Mouse (Mus musculus): ENCODE measurements at regions not wholly inside any gene's neighbourhood (a gene's known extent, or its start where the extent isn't known, plus 50 kb on each side); places are given as distances from the start of the nearest gene placed in this dataset.

DNA sequence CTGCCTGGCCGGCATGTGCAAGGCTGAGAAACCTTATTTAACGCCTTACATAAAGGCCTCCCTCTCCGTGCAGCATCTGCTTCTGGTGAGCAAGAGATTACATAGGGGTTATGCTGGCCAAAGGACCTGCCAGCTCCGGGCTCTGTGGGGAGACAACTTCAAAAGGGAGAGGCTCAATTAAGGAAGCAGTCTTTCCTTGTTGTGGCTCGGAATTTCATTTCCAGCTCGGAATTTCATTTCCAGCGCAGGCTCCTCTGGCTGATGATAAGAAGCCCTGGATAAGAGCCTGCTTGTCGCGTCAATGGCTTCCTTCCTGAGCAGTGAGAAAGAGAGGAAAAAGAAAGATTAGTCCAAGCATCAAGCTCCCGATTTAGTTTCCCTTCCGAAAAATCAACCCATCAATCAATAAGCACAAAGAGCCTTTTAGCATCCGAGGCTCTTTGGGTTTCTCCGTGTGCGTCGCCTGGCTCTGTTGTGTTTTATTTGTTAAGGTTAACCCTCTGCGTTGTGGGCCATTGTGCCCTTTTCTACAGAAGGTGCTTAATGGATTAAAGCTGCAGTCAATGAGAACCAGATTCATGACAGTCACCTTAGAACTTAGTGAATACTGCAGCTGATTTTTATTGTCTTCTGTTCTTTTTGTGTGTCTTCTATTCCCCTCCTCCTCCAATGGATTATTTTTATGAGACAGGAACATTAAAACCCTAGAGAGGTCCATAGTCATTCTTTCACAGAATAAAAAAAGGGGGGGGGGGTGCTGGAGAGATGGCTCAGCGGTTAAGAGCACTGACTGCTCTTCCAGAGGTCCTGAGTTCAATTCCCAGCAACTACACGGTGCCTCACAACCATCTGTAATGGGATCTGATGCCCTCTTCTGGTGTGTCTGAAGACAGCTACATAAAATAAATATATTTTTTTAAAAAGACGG lies 218.3 kb downstream of the Myo1b start:
- TF ChIP-seq CTCF (IDR thresholded peaks at IDR 0.05; ENCODE audit: control insufficient read depth, insufficient read depth, low read length) (no peak), POLR2A (IDR thresholded peaks at IDR 0.05; ENCODE audit: borderline replicate concordance, control insufficient read depth, low read depth, low read length) (no peak)
- H3K4me1 ChIP-seq (ENCODE audit: control insufficient read depth, insufficient read depth, low read length): no peaks in the 10 kb centered on the region
- H3K27ac ChIP-seq (ENCODE audit: control insufficient read depth, insufficient read depth, low read depth, low read length, poor library complexity): no peak overlapping the region
- WGBS: 45% methylated on average over 19 of the region's 19 CpGs
- H3K4me3 ChIP-seq (replicated peaks; ENCODE audit: control insufficient read depth, low read depth, low read length): no peak overlapping the region

DNA sequence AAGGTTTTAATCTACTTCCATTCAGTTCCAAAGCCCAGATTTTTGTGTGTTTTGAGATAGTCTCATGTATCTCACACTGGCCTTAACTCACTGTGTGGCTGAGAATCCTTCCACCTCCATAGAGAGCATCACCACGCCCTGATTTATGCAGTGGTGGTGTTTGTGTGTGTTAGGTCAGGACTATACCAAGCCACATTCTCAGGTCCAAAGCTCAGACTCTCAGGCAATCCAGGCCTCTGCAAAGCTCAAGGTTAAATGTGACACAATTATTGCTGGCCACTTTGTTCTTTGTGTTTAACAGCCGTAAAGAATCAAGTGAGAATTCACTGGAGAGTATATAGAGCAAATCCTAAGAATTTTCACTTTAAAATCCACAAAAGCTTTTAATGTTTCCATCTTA lies 218.2 kb upstream of the Nabp1 start:
- TF ChIP-seq POLR2A (IDR thresholded peaks at IDR 0.05; ENCODE audit: borderline replicate concordance, control insufficient read depth, low read depth, low read length): no peak
- no peak for TF ChIP-seq CTCF (IDR thresholded peaks at IDR 0.05; ENCODE audit: control insufficient read depth, insufficient read depth, low read length)
- 78% methylated on average over 2 of the region's 2 CpGs for WGBS
- Histone ChIP-seq H3K27ac (ENCODE audit: control insufficient read depth, insufficient read depth, low read depth, low read length, poor library complexity) (no peak overlapping the region), H3K4me1 (ENCODE audit: control insufficient read depth, insufficient read depth, low read length) (no peaks in the 10 kb centered on the region), H3K4me3 (replicated peaks; ENCODE audit: control insufficient read depth, low read depth, low read length) (no peak overlapping the region)

- WGBS: 95% methylated on average over 10 of the region's 10 CpGs
- no peak overlapping the region for H3K4me3 ChIP-seq (replicated peaks; ENCODE audit: control insufficient read depth, low read depth, low read length)
- TF ChIP-seq CTCF (IDR thresholded peaks at IDR 0.05; ENCODE audit: control insufficient read depth, insufficient read depth, low read length) (no peak), POLR2A (IDR thresholded peaks at IDR 0.05; ENCODE audit: borderline replicate concordance, control insufficient read depth, low read depth, low read length) (no peak)
- H3K4me1 ChIP-seq (ENCODE audit: control insufficient read depth, insufficient read depth, low read length): no peaks in the 10 kb centered on the region
- no peak overlapping the region for H3K27ac ChIP-seq (ENCODE audit: control insufficient read depth, insufficient read depth, low read depth, low read length, poor library complexity)
These were observed 212.7 kb upstream of the Nabp1 start for GRCm38 (mm10) chr1:51690878-51691277.

DNA sequence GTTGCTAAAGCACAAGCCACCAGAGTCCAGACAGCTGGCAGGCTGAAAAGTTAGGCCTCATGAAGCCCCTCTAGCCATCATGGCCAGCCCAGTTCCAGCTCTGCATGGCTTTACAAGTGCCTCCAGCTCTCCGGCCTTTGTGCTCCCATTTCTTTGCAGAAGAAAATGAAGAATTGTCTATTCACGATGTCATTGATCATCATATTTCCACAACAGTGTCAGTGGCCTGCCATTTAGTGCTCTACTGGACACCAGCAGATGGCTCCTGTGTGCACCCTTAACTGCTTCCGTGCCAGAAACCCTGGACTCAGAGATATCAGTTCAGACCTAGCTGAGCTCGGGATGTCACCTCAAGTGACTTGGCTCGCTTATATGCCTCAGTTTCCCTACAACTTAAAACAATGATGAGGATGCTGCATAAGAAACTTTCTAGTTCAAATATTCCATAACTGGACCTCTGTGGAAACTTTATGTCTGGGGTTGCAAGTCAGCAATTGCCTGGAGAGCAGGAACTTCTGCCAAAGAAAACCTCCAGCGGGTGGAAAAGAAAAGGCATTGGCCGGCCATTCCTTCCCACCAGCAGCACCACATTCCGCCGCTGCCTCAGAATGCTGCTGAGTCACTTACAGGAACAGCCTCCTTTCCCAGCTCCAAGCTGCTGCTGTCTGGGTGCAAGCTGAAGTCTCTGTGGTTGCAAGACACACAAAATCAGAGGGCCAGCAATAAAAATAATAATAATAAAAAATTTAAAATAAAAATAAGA lies 211.4 kb upstream of the Nabp1 start:
- no peak for TF ChIP-seq CTCF (IDR thresholded peaks at IDR 0.05; ENCODE audit: control insufficient read depth, insufficient read depth, low read length)
- Histone ChIP-seq H3K27ac (ENCODE audit: control insufficient read depth, insufficient read depth, low read depth, low read length, poor library complexity) (no peak overlapping the region), H3K4me3 (replicated peaks; ENCODE audit: control insufficient read depth, low read depth, low read length) (no peak overlapping the region), H3K4me1 (ENCODE audit: control insufficient read depth, insufficient read depth, low read length) (no peaks in the 10 kb centered on the region)
- 74% methylated on average over 9 of the region's 9 CpGs for WGBS

DNA sequence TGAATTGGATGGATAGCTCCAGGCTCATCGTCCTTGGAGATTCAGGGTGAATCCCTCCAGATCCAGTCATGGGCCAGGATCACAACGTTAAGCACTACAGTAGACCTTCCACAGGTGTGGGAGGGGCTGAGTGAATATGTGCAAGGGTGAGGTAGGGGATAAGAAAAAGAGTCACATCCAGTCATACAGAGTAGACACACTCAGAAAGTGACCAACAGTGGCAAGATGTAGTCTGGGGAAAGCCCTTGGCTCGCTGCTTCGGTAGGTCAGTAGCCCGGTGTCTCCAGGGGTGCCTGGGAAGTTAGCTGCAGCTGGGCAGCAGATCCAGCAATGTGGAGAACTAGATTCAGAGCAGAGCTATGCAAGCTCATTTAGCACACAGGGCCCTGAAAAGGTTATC lies 210.7 kb upstream of the Nabp1 start:
- TF ChIP-seq POLR2A (IDR thresholded peaks at IDR 0.05; ENCODE audit: borderline replicate concordance, control insufficient read depth, low read depth, low read length) (no peak), CTCF (IDR thresholded peaks at IDR 0.05; ENCODE audit: control insufficient read depth, insufficient read depth, low read length) (no peak)
- no peak overlapping the region for H3K27ac ChIP-seq (ENCODE audit: control insufficient read depth, insufficient read depth, low read depth, low read length, poor library complexity)
- no peaks in the 10 kb centered on the region for H3K4me1 ChIP-seq (ENCODE audit: control insufficient read depth, insufficient read depth, low read length)
- H3K4me3 ChIP-seq (replicated peaks; ENCODE audit: control insufficient read depth, low read depth, low read length): no peak overlapping the region
- 80% methylated on average over 5 of the region's 5 CpGs for WGBS

DNA sequence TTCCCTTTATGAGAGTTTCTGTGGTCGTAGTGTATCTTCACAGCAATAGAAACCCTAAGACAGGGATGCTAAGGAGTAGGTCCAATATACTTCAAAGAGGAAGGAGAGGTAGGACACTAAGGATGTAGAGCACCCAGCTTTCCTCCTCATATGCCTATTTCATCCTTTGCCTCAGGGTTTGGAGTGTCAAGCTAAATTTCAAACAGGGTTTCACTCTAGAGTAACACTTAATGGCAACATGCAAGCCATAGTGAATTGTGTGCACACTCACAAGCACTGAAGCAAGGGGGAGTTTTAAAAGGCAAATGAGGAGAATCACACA lies 210.0 kb upstream of the Nabp1 start:
- no peak overlapping the region for H3K4me3 ChIP-seq (replicated peaks; ENCODE audit: control insufficient read depth, low read depth, low read length)
- H3K4me1 ChIP-seq (ENCODE audit: control insufficient read depth, insufficient read depth, low read length): no peaks in the 10 kb centered on the region
- 57% methylated on average over 1 of the region's 1 CpGs for WGBS
- H3K27ac ChIP-seq (ENCODE audit: control insufficient read depth, insufficient read depth, low read depth, low read length, poor library complexity): no peak overlapping the region
- TF ChIP-seq POLR2A (IDR thresholded peaks at IDR 0.05; ENCODE audit: borderline replicate concordance, control insufficient read depth, low read depth, low read length) (no peak), CTCF (IDR thresholded peaks at IDR 0.05; ENCODE audit: control insufficient read depth, insufficient read depth, low read length) (no peak)

GRCm38 (mm10) chr1:51687484-51688223 lies 209.4 kb upstream of the Nabp1 start:
- WGBS: 62% methylated on average over 7 of the region's 7 CpGs
- Histone ChIP-seq H3K4me3 (replicated peaks; ENCODE audit: control insufficient read depth, low read depth, low read length) (no peak overlapping the region), H3K4me1 (ENCODE audit: control insufficient read depth, insufficient read depth, low read length) (no peaks in the 10 kb centered on the region), H3K27ac (ENCODE audit: control insufficient read depth, insufficient read depth, low read depth, low read length, poor library complexity) (no peak overlapping the region)
- TF ChIP-seq POLR2A (IDR thresholded peaks at IDR 0.05; ENCODE audit: borderline replicate concordance, control insufficient read depth, low read depth, low read length) (no peak), CTCF (IDR thresholded peaks at IDR 0.05; ENCODE audit: control insufficient read depth, insufficient read depth, low read length) (no peak)

DNA sequence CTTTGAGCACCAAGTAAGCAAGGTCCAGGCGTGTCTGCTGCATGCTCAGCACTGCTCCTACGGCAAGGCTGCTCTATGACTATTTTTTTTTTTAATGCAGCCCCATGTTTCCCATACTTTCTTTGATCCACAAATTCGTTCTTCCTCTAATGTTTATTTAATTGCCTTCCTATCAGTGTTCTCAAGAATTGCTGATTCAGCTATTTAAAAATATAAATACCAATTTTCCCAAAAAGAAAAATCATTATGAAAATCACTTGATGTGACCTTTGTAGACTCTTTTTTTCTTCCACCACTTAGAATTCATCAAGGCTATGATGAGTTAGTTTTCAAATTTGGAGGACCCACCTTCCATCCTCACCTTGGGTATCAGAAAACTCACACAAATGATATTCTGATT lies 208.5 kb upstream of the Nabp1 start:
- H3K27ac ChIP-seq (ENCODE audit: control insufficient read depth, insufficient read depth, low read depth, low read length, poor library complexity): no peak overlapping the region
- H3K4me1 ChIP-seq (ENCODE audit: control insufficient read depth, insufficient read depth, low read length): no peaks in the 10 kb centered on the region
- TF ChIP-seq POLR2A (IDR thresholded peaks at IDR 0.05; ENCODE audit: borderline replicate concordance, control insufficient read depth, low read depth, low read length) (no peak), CTCF (IDR thresholded peaks at IDR 0.05; ENCODE audit: control insufficient read depth, insufficient read depth, low read length) (no peak)
- no peak overlapping the region for H3K4me3 ChIP-seq (replicated peaks; ENCODE audit: control insufficient read depth, low read depth, low read length)
- WGBS: 72% methylated on average over 3 of the region's 3 CpGs
